Mouse (Mus musculus): ENCODE data around the gene Hps4. TPM values are rescaled to one million over a fixed set of nuclear protein-coding genes. Genes with fewer than 3 reads are reported as not detected.
A peak's percentile ranks its signal among the peaks of the same experiment; 100 is the strongest.
"Not testable (repeated sequence)": the region's sequence is repeated elsewhere in the genome, so short reads cannot be mapped to it uniquely, and the experiment has no call there.

The Hps4 gene
- polyA plus RNA-seq, 1 experiment from 2014 or later = 30.2 TPM

DNA sequence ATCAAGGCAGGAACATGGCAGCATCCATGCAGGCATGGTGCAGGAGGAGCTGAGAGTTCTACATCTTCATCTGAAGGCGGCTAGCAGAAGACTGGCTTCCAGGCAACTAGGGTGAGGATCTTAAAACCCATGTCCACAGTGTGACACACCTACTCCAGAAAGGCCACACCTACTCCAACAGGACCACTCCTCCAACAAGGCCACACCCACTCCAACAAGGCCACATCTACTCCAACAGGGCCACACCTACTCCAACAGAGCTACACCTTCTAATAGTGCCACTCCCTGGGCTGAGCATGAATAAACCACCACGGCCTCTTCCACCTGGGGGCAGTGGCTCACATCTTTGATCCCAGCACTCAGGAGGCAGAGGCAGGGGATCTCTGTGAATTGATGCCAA lies 23.5 kb upstream of the Hps4 start:
- H3K4me1 ChIP-seq (ENCODE audit: control insufficient read depth, insufficient read depth, low read length); H3K9me3 ChIP-seq (replicated peaks; ENCODE audit: control insufficient read depth, low read length); H3K27me3 ChIP-seq (ENCODE audit: control insufficient read depth, insufficient read depth, low read length); H3K27ac ChIP-seq (ENCODE audit: low read length); H3K4me2 ChIP-seq (ENCODE audit: low read depth, low read length); H3K9ac ChIP-seq (ENCODE audit: low read length); H3K4me3 ChIP-seq (replicated peaks; ENCODE audit: low read length); H3K36me3 ChIP-seq (ENCODE audit: control insufficient read depth, insufficient read depth, low read length): not testable (repeated sequence)
- peak; percentile 59 for ATAC-seq (ENCODE audit: insufficient read depth, low FRiP score)
- WGBS = 52% methylated on average over 2 of the region's 2 CpGs

DNA sequence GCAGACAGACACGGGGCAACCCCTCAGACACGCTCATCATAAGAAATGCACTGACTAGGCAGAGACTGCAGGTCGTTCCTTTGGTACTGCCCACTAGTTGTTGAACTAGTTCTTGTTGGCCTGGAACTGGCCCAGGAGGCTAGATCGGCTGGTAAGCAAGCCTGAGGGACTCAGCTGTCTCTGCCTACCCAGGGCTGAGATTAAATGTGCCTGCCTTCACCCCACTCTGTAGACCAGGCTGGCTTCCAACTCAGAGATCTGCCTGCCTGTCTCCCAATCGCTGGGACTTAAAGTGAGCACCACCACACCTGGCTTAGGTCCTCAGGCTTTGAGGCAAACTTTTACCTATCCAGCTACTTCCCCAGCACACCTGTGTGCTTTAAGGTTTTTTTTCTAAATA lies 22.5 kb upstream of the Hps4 start:
- Histone ChIP-seq H3K4me1 (ENCODE audit: control insufficient read depth, insufficient read depth, low read length) (peaks cover 2% of the 10 kb centered on the region), H3K36me3 (ENCODE audit: control insufficient read depth, insufficient read depth, low read length) (peaks cover under 1% of the 10 kb centered on the region; the same call in 1 of the 2 replicates), H3K4me2 (ENCODE audit: low read depth, low read length) (no peak overlapping the region), H3K9ac (ENCODE audit: low read length) (no peak overlapping the region), H3K4me3 (replicated peaks; ENCODE audit: low read length) (no peak overlapping the region), H3K27me3 (ENCODE audit: control insufficient read depth, insufficient read depth, low read length) (no peaks in the 10 kb centered on the region), H3K27ac (ENCODE audit: low read length) (no peak overlapping the region), H3K9me3 (replicated peaks; ENCODE audit: control insufficient read depth, low read length) (no peaks in the 10 kb centered on the region)
- ATAC-seq (ENCODE audit: insufficient read depth, low FRiP score) = no peak
- WGBS = 67% methylated on average over 5 of the region's 5 CpGs

DNA sequence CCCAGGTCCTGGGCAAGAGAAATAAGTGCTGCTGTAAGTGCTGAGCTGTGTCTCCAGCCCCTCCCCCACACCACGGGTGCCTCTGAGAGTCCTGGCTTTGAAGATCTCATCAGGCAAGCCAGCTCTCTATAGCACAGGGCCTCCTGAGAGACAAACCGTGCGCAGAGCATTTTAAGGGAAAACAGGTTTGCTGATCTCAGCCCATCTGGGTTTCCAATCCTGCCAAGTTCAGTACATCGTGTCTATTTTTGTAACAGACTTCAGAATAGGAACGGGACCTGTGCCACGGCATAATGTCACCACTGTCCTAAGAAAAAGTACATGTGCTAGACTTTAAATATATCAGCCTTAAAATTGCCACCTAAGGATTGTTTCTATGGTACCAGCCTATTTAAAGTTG lies 21.9 kb upstream of the Hps4 start:
- Histone ChIP-seq H3K27ac (ENCODE audit: low read length) (no peak overlapping the region), H3K4me2 (ENCODE audit: low read depth, low read length) (no peak overlapping the region), H3K9ac (ENCODE audit: low read length) (no peak overlapping the region), H3K9me3 (replicated peaks; ENCODE audit: control insufficient read depth, low read length) (no peaks in the 10 kb centered on the region), H3K36me3 (ENCODE audit: control insufficient read depth, insufficient read depth, low read length) (no peaks in the 10 kb centered on the region), H3K4me3 (replicated peaks; ENCODE audit: low read length) (no peak overlapping the region), H3K4me1 (ENCODE audit: control insufficient read depth, insufficient read depth, low read length) (peaks cover 5% of the 10 kb centered on the region), H3K27me3 (ENCODE audit: control insufficient read depth, insufficient read depth, low read length) (no peaks in the 10 kb centered on the region)
- 69% methylated on average over 6 of the region's 6 CpGs for WGBS
- no peak for ATAC-seq (ENCODE audit: insufficient read depth, low FRiP score)

DNA sequence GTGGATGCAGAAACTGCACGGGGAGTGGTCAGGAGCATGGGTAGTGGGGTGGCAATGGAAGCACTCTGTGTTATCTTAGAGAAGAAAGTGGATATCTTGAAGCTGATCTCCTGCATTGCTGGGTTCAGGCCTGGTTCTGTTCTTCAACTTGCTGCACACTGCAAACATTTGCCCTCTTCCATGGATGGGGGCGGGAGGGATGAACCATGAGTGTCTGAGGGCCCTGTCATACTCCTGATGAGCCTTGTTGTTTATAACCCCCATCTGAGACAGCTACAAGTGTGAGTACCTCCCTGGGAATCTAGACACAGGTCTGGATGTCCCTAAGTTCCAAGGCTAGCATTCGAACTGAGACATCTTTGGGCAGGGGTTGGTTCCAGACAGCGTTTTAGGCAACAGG lies 21.5 kb upstream of the Hps4 start:
- no peaks in the 10 kb centered on the region for H3K27me3 ChIP-seq (ENCODE audit: control insufficient read depth, insufficient read depth, low read length)
- peaks cover 5% of the 10 kb centered on the region for H3K4me1 ChIP-seq (ENCODE audit: control insufficient read depth, insufficient read depth, low read length)
- no peak overlapping the region for H3K27ac ChIP-seq (ENCODE audit: low read length)
- H3K4me3 ChIP-seq (replicated peaks; ENCODE audit: low read length) = no peak overlapping the region
- 70% methylated on average over 4 of the region's 4 CpGs for WGBS
- ATAC-seq (ENCODE audit: insufficient read depth, low FRiP score) = no peak
- no peaks in the 10 kb centered on the region for H3K9me3 ChIP-seq (replicated peaks; ENCODE audit: control insufficient read depth, low read length)
- no peak overlapping the region for H3K9ac ChIP-seq (ENCODE audit: low read length)
- no peaks in the 10 kb centered on the region for H3K36me3 ChIP-seq (ENCODE audit: control insufficient read depth, insufficient read depth, low read length)
- no peak overlapping the region for H3K4me2 ChIP-seq (ENCODE audit: low read depth, low read length)

DNA sequence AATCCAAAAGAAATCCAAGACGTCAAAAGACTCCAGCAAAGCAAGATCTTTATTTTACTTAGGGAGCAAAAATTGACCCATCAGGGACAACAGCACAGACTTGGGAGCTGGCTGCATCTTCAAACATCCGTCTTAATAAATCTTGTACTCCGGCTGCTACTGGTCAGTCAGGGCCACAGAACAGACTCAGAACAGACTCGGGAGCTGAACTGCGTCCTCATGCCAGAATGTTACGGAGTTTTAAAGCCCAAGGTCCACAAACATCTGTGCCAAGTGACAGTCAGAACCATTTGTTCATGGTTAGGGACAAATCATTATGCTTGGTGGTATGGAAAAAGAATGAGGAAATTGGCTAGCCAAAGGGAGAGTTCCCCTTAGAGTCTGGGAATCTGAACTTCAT lies 19.6 kb upstream of the Hps4 start:
- H3K4me1 ChIP-seq (ENCODE audit: control insufficient read depth, insufficient read depth, low read length) = peaks cover 11% of the 10 kb centered on the region
- no peak overlapping the region for H3K4me2 ChIP-seq (ENCODE audit: low read depth, low read length)
- no peaks in the 10 kb centered on the region for H3K36me3 ChIP-seq (ENCODE audit: control insufficient read depth, insufficient read depth, low read length)
- no peak overlapping the region for H3K9ac ChIP-seq (ENCODE audit: low read length)
- ATAC-seq (ENCODE audit: insufficient read depth, low FRiP score) = no peak
- no peaks in the 10 kb centered on the region for H3K27me3 ChIP-seq (ENCODE audit: control insufficient read depth, insufficient read depth, low read length)
- no peaks in the 10 kb centered on the region for H3K9me3 ChIP-seq (replicated peaks; ENCODE audit: control insufficient read depth, low read length)
- H3K27ac ChIP-seq (ENCODE audit: low read length) = no peak overlapping the region
- 76% methylated on average over 6 of the region's 6 CpGs for WGBS
- H3K4me3 ChIP-seq (replicated peaks; ENCODE audit: low read length) = no peak overlapping the region

DNA sequence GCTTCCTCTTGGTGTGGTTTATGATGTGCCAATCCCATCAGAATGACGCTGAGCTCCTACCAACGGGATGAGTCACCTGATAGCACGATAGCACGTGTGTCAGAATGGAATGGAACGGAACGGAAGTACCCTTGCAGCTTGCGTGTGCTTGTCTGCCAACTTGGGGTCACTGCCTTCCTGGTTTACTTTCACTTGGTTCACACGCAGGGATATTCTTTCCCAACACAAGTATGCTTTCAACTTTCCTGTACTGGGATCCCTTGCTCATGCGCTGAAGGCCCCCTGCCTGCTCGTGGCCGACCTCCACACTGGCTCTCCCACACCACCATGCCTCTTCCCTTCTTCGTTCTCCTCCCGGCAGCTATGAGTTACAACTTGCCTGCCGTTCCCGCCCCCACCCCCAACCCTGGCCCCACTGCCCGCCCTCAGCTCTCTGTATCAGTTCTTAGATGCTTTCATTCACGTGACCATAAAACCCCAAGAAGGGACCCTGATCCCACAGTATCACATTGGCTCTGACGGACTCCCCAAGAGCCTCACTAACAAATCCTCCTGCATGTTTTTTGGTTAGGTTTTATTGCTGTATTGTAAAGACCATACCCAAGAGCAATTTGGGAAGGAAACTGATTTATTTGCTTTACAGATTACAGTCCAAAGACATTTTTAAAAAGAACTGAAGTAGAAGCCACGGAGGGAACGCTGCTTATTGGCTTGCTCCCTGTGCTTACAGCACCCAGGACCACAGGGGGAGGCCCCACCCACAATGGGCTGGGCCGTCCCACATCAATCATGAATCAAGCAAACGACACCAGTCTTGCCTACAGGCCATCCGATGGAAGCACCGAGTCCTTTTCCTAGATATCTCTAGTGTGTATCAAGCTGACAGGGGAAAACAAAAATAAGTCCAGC lies 18.0 kb upstream of the Hps4 start:
- peaks cover 11% of the 10 kb centered on the region for H3K4me1 ChIP-seq (ENCODE audit: control insufficient read depth, insufficient read depth, low read length)
- no peaks in the 10 kb centered on the region for H3K9me3 ChIP-seq (replicated peaks; ENCODE audit: control insufficient read depth, low read length)
- 18% methylated on average over 24 of the region's 24 CpGs for WGBS
- H3K27ac ChIP-seq (ENCODE audit: low read length) = peak overlapping the region; percentile 86
- H3K36me3 ChIP-seq (ENCODE audit: control insufficient read depth, insufficient read depth, low read length) = peaks cover 7% of the 10 kb centered on the region
- peak overlapping the region; percentile 90 for H3K4me3 ChIP-seq (replicated peaks; ENCODE audit: low read length)
- H3K27me3 ChIP-seq (ENCODE audit: control insufficient read depth, insufficient read depth, low read length) = no peaks in the 10 kb centered on the region
- peak overlapping the region; percentile 74 for H3K4me2 ChIP-seq (ENCODE audit: low read depth, low read length)
- peak overlapping the region; percentile 56 for H3K9ac ChIP-seq (ENCODE audit: low read length)
- peak; percentile 78; the same call in 1 of the 2 replicates for ATAC-seq (ENCODE audit: insufficient read depth, low FRiP score)

DNA sequence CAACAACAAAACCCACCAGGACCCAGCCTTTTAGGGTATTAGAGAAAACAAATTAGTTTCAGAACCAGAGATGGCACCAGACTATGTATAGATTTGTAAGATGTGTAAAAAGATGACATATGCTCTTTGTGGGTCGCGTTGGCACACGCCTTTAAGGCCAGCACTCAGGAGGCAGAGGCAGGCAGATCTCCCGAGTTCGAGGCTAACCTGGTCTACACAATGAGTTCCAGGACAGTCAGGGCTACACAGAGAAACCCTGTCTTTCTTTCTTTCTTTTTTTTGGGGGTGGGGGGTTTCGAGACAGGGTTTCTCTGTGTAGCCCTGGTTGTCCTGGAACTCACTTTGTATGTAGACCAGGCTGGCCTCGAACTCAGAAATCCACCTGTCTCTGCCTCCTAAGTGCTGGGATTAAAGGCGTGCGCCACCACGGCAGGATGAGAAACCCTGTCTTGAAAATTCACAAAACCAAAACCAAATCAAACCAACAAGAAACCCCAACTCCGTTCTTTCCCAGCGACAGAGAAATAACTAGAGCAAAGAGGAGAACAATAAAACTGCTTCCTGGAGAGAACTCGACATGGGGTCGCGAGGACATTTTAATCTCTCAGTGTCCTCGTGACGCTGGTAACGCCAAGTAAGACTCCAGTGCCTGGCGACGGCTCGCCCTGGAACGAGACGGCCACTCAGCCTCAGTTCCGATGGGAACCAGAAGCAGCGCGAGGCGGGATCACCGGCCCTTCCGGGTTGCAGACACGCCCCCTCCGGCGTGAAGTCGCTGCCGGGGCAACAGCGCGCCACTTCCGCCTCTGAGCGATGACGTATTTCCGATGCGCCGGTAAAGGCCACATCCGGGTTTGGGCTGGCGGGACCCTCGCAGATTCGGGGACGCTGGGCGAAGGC lies 17.1 kb upstream of the Hps4 start, which contains the start of gene Tfip11:
Gene Tfip11 (plus strand): TSS at position 813 of the 900 bp plus-strand sequence.
- peak within 1 kb of the TSS; percentile 90 for H3K4me3 ChIP-seq (replicated peaks; ENCODE audit: low read length)
- peak within 1 kb of the TSS; percentile 80 for H3K4me2 ChIP-seq (ENCODE audit: low read depth, low read length)
- H3K9me3 ChIP-seq (replicated peaks; ENCODE audit: control insufficient read depth, low read length) = no peaks in the 10 kb centered on the region
- 7% methylated on average over 48 of the region's 48 CpGs for WGBS
- no peaks in the 10 kb centered on the region for H3K27me3 ChIP-seq (ENCODE audit: control insufficient read depth, insufficient read depth, low read length)
- peaks cover 11% of the 10 kb centered on the region for H3K4me1 ChIP-seq (ENCODE audit: control insufficient read depth, insufficient read depth, low read length)
- H3K36me3 ChIP-seq (ENCODE audit: control insufficient read depth, insufficient read depth, low read length) = peaks cover 15% of the 10 kb centered on the region
- ATAC-seq (ENCODE audit: insufficient read depth, low FRiP score) = peak; percentile 88
- peak within 1 kb of the TSS; percentile 86 for H3K27ac ChIP-seq (ENCODE audit: low read length)
- peak within 1 kb of the TSS; percentile 80 for H3K9ac ChIP-seq (ENCODE audit: low read length)

DNA sequence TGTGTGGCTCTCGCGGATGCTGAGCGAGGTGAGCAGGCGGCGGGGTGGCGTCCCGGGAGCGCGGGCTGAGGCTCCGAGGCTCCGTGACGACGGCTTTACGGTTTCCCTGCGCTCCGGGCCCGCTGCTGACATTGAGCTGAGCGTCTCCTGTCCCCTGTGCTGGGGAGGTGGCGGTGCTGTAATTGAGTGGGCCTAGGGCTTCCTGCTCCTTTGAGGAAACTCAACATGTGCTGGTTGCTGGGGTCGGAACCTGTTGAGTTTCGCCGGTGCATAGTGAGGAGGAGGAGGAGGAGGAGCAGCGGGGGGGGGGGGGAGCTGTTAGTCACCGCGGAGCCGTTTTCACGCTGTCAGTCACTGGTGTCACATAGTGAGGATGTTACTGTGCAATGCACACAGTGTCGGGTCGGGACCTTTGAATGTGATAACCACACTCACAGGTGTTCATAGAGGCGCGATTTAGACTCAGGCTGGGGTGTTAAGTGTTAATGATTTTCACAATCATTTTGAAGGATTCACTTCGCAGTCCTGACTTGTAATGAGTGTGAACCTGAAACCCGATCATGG lies 16.4 kb upstream of the Hps4 start:
- Histone ChIP-seq H3K36me3 (ENCODE audit: control insufficient read depth, insufficient read depth, low read length) (peaks cover 22% of the 10 kb centered on the region), H3K9ac (ENCODE audit: low read length) (peak overlapping the region; percentile 80), H3K27ac (ENCODE audit: low read length) (no peak overlapping the region), H3K9me3 (replicated peaks; ENCODE audit: control insufficient read depth, low read length) (no peaks in the 10 kb centered on the region), H3K27me3 (ENCODE audit: control insufficient read depth, insufficient read depth, low read length) (no peaks in the 10 kb centered on the region), H3K4me1 (ENCODE audit: control insufficient read depth, insufficient read depth, low read length) (peaks cover 11% of the 10 kb centered on the region), H3K4me2 (ENCODE audit: low read depth, low read length) (peak overlapping the region; percentile 80), H3K4me3 (replicated peaks; ENCODE audit: low read length) (peak overlapping the region; percentile 90)
- WGBS = 1% methylated on average over 32 of the region's 33 CpGs
- ATAC-seq (ENCODE audit: insufficient read depth, low FRiP score) = peak; percentile 7; the same call in 1 of the 2 replicates

All from stomach, embryonic 16.5 days (tissue).